Comparison of ENCODE assay signal across 15 mouse cellular contexts in the genomic region with DNA sequence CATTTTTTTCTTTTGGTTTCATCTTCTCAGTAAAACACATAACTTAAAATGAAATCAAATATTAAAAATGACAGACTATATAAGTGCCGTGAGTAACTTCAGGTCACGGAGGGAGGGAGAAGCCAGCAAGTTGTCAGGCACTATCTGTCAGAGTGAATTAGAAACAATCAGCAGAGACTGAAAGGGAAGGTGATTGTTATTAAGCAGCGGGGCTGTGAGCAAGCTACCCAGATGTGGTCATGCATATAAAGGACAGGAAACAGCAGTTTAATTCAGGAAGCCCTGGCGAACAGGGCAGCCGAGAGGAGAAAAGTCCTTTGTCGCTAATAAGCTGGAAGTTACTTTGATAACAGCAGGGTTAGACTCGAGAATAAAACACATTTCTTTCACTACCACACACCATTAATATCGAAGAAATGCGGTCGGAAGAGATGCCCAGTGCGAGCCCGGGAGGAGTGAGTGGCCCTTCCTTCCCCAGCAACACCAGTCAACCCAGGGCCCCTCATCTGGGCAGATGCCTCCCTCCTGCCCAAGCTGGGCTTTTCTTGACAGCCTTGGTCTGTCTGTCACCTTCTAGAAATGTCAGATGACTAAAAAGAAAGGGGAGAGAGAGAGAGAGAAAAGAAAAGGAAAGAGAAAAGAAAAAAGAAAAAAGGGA.
A peak's percentile ranks its signal among the peaks of the same experiment; 100 is the strongest.
DNase-seq lines count a peak whose midpoint lies in the region; ATAC-seq and TF ChIP-seq lines count a peak whose summit lies in the region.
"Had no signal": no experiment of that assay in that cellular context is flagged by ENCODE, and none has a peak within 500 bp of the region (broad histone marks: within the 10 kb centered on the region; RNA-seq: fewer than 3 reads in every experiment).

No protein-coding gene starts in this region.

- 33% methylated on average over 12 of the region's 12 CpGs for WGBS in lung, embryonic 14.5 days
- 12% methylated on average over 12 of the region's 12 CpGs for WGBS in midbrain, embryonic 16.5 days

- H3K4me2 ChIP-seq in lung, embryonic 14.5 days: no peak overlapping the region
- no peak overlapping the region; the same call in 1 of the 2 replicates for H3K4me2 ChIP-seq in midbrain, embryonic 16.5 days (ENCODE audit: low read length)

- no peaks in the 10 kb centered on the region for H3K27me3 ChIP-seq in lung, embryonic 14.5 days (ENCODE audit: insufficient read depth, low read length)
- no peaks in the 10 kb centered on the region for H3K27me3 ChIP-seq in midbrain, embryonic 16.5 days (ENCODE audit: control insufficient read depth, insufficient read depth, low read depth, low read length)

- no peaks in the 10 kb centered on the region for H3K36me3 ChIP-seq in lung, embryonic 14.5 days (ENCODE audit: insufficient read depth)
- no peaks in the 10 kb centered on the region for H3K36me3 ChIP-seq in midbrain, embryonic 16.5 days (ENCODE audit: control insufficient read depth, insufficient read depth, low read length)

- TF ChIP-seq CTCF in lung, embryonic 14.5 days (IDR thresholded peaks at IDR 0.05; ENCODE audit: low read depth): no peak

- H3K9me3 ChIP-seq in lung, embryonic 14.5 days (ENCODE audit: low read depth, low read length): no peaks in the 10 kb centered on the region
- H3K9me3 ChIP-seq in midbrain, embryonic 16.5 days (replicated peaks; ENCODE audit: control insufficient read depth, low read length, poor library complexity, severe bottlenecking): no peaks in the 10 kb centered on the region

- ATAC-seq in lung, embryonic 14.5 days (ENCODE audit: insufficient read depth): no peak
- ATAC-seq in hematopoietic stem cell, adult 5-6 weeks (replicated peaks in 1 of 2; ENCODE audit: insufficient read depth in 1 of 2, low FRiP score in 2 of 2, low TSS enrichment in 1 of 2, low read depth in 1 of 2, poor library complexity in 2 of 2, severe bottlenecking in 2 of 2): peak; percentile 63 to 70
- peak; percentile 55; the same call in 1 of the 2 replicates for ATAC-seq in midbrain, embryonic 16.5 days

- H3K4me3 ChIP-seq in lung, embryonic 14.5 days (ENCODE audit: low read depth, low read length): no peak overlapping the region
- H3K4me3 ChIP-seq in midbrain, embryonic 16.5 days (ENCODE audit: low read depth, low read length): no peak overlapping the region

- peak; percentile 25 for DNase-seq in embryo, embryonic 10 days (ENCODE audit: low spot score)
- DNase-seq in embryo, embryonic 9.5 days (ENCODE audit: extremely low spot score): no peak
- peak; percentile 35 for DNase-seq in lung, embryonic 14.5 days
- no peak for DNase-seq in lung, postnatal 10 days
- no peak for DNase-seq in right cerebral cortex, adult 18-20 months
- DNase-seq in layer of hippocampus, adult 9-11 months: no peak
- DNase-seq: adrenal gland, postnatal 36 days; cerebellum, adult 11-12 months; gastrocnemius, postnatal 25 days; kidney, adult 9 months; layer of hippocampus, postnatal 36 days; lung, postnatal 14 days; thymus, adult 18-20 months had no signal

- no peak overlapping the region for H3K9ac ChIP-seq in lung, embryonic 14.5 days
- no peak overlapping the region for H3K9ac ChIP-seq in midbrain, embryonic 16.5 days (ENCODE audit: low read depth, low read length)

- H3K27ac ChIP-seq in lung, embryonic 14.5 days (ENCODE audit: low read depth): no peak overlapping the region
- peak overlapping the region; percentile 31 for H3K27ac ChIP-seq in midbrain, embryonic 16.5 days (ENCODE audit: low read length)

- H3K4me1 ChIP-seq in lung, embryonic 14.5 days (ENCODE audit: insufficient read depth): no peaks in the 10 kb centered on the region
- peaks cover 9% of the 10 kb centered on the region for H3K4me1 ChIP-seq in midbrain, embryonic 16.5 days (ENCODE audit: control insufficient read depth, insufficient read depth, low read length)

Comparison
In these comparisons a context has a peak if more than half of its experiments do, and no peak if none do; other contexts are left out.
1. DNase-seq: peak in embryo, embryonic 10 days (single experiment) and lung, embryonic 14.5 days (single experiment); none in embryo, embryonic 9.5 days (single experiment), lung, postnatal 10 days (single experiment), right cerebral cortex, adult 18-20 months (single experiment) and layer of hippocampus, adult 9-11 months (single experiment).